Mouse (Mus musculus) hematopoietic stem cell, adult 5-6 weeks (primary cell): ENCODE measurements around the gene Ryr3. TPM values are rescaled to one million over a fixed set of nuclear protein-coding genes. Genes with fewer than 3 reads are reported as not detected.

Experiments used
- ATAC-seq, 2 experiments: fragments of 125-278 bp in 1 of 2; replicated peaks in 1 of 2; 2 replicates each; pipeline ENCODE4 v1.8.0; 2016 to 2017; ENCODE audit warnings: inconsistent platforms in 2 of 2, mild to moderate bottlenecking in 2 of 2, moderate number of reproducible peaks in 2 of 2, low read depth in 1 of 2, moderate TSS enrichment in 1 of 2; ENCODE audit not compliant: low FRiP score in 2 of 2, poor library complexity in 2 of 2, severe bottlenecking in 2 of 2, insufficient read depth in 1 of 2, low TSS enrichment in 1 of 2
- total RNA-seq: library from RNA; stranded (forward); fragments of 172-1452, 232-1000 nt; gene quantifications from 2 replicates; pipeline ENCODE4 v1.2.3, GENCODE M21; 2017

The Ryr3 gene
- total RNA-seq, 1 experiment from 2014 or later: not detected

DNA sequence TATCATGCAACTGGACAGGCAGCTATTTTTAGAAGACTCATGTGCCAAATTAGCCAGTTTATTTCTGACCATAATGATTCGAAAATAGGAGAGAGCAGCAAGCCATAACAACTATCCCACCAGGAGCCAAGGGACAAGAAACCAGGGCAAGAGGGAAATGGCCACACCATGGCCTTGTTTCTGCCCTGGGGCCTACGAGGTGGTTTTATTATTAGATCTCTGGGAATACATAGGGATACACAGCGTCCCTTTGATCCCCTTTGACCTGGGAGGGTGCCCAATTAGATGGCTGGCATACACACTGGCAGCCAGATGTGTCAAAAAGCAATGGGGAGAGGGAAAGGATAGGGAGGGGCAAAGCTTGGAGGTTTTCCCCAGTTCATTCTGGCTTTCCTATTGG is 563.1 kb downstream of the Ryr3 start:
- no peak for ATAC-seq

DNA sequence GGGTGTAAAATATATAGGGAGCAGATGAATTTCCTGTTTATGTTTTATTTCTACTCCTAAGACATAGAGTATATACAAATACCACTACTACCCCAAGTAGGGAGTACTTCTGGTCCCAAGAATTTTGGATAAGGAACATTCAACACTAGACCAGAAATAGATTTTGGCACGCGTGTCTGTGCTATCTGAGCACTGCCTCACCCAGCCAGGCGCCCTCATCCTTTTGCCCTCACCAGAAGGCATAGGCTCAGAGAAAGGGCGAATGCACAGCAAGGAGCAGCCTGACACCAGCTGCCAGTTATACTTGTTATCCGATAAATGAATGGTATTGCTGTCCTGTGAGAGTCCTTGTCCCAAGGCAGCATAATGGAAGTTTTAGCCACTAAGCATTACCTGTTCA is 579.7 kb downstream of the Ryr3 start:
- no peak for ATAC-seq

DNA sequence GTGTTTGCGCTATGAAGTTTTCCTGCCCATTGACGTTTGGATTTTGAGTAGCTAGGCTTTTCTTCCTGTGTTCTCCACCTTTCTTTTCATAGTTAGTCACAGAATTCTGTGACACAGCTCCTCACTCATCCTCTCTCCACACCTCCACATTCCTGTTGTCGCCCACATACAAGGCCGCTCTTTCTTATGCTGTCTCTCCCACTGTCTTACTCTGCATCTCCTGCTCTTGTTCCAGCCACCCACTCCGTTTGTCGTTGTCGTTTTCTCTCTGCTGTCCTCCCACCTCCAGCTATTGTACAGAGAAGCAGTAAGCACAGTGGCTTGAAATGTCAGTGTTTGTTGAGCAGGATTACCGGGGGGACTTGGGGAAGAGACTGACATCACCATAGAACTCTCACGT is 584.4 kb downstream of the Ryr3 start:
- ATAC-seq: no peak

DNA sequence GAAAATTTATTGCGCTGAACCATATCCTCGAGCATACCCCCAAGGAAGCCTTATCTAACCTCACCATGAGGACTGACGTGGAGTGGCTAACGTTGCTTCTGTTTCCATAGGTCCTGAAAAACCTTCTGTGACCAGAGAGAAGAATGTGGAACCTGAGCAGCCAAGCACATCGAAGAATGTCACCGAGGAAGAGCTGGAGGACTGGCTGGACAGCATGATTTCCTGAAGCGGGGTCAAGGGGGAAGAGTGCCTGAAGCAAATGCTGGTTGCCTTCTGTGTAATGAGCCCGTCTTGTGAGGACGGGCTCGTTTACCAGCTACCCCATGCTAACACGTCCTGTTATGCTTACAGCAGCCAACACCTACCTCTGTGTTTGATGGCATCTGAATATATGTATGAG is 586.2 kb downstream of the Ryr3 start:
- no peak for ATAC-seq

DNA sequence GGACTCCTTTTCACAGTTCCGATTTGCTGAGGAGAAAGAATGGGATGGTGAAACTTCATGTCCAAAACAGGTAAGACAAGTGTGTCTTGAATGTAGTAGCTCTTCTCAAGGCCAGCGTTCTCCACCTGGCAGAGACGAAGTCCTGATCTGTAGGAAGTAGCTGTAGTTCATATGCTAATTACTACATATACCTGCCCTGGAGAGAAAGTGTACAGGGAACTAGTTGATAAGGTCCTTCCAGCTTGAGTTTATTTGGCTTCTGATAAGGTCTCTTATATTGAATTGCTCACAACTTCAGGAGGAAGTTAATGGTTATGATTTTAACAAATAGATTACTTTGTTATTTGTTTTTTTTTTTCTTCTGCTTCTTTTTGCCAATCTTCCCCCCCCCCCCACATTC is 591.7 kb downstream of the Ryr3 start:
- ATAC-seq: no peak

DNA sequence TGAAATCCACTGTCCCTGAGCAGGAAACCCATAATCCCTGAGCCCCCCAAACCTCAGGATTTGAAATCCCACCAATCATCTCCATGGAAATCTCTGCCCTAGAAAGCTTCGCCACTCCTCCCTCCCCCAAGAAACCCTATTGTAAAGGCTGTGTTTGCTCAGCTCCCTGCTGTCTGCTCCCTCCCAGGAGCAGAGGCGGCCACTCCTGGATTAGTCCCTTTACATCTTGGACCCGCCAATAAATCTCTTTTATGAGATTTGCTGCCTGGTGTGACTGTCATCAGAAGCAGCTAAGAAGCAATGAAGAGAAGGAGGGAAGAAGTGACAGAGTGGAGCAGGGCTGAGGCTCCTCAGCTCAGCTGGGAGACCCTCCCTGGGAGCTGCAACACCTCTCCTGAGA is 599.7 kb downstream of the Ryr3 start:
- ATAC-seq: no peak

DNA sequence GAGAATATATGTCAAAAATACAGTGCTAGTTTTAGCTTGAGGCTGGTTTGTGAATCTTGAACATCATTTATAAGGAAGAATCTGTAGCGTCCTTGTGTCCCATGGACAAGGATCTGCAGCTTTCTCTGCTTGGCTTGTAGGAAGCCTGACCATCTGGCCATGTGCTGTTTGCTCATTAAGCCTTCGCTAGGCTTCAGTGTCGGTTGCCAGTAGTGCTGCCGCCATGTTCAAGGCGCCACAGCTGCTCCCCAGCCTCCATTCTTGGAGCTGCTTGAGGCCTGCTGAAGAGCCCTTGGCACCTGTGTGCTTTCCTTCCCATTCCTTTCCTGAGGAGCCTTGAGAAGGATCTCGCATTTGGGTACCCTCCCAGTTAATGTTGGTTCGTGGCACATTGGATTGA is 602.5 kb downstream of the Ryr3 start:
- no peak for ATAC-seq

DNA sequence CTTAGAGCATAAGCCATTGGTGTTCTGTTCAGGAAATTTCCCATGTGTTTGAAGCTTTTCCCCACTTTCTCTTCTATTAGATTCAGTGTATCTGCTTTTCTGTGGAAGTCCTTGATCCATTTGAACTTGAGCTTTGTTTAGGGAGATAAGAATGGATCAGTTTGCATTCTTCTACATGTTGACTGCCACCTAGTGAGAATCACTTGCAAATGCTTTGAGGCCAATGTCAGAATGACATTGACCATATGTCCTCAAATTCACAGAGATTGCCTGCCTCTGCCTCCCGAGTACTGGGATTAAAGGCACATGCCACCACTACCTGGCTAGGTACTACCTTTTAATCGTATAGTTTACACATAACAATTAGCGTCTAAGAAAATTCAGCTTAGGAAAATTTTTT is 604.3 kb downstream of the Ryr3 start:
- no peak for ATAC-seq

DNA sequence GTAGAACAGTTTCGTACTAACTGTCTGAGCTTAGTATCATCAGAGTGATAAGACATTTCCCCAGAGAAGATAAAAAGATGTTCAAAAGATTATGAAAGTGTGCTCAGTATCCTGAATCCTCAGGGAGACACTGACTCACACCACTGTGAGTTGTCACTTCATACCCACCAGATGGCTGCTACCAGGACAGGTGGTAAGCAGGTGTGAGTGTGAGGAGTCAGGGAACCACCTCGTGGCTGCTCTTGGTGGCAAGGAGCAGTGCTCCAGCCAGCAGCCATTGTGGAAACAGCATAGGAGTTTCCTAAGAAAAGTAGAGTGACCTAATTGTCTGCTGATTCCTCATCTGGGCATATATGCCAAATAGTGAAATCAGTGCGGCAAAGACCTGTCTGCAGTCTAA is 610.4 kb downstream of the Ryr3 start:
- no peak for ATAC-seq

DNA sequence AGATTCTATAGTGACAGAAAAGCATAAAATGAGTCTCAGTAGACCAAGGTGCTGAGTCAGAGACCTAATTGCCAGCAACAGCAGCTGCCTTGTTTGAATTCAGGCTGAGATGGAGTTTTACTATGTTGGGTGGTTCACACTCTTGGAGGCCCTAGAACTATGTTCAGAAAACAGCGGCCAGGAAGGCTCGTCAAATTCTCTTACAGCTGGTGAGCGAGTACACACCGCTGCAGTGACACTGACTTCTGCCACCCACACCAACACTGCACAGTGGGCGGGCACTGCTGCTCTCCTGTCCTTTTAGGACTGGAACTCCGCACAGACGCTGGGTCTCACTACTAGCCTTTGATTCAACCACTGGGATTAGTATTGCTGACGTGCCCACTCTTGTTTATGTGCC is 614.4 kb downstream of the Ryr3 start:
- no peak for ATAC-seq

DNA sequence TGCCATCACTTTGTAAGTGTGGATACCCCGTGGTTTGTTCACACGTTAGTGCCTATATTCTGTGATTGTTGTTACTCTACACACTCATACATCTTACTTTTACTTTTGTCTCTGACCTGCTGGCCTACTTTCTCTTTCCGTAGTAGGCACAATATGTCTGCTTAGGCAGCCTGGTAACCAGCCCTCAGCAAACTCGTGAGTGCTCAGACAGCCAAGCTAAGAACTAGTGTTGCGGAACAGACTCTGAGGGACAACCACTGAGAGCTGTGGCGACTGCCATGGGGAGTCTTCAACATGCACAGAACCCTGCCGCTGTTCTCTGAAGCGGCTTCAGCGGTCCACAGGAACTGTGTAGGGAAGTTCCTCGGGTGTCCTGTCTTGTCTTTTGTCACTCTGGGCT is 616.7 kb downstream of the Ryr3 start:
- no peak for ATAC-seq

DNA sequence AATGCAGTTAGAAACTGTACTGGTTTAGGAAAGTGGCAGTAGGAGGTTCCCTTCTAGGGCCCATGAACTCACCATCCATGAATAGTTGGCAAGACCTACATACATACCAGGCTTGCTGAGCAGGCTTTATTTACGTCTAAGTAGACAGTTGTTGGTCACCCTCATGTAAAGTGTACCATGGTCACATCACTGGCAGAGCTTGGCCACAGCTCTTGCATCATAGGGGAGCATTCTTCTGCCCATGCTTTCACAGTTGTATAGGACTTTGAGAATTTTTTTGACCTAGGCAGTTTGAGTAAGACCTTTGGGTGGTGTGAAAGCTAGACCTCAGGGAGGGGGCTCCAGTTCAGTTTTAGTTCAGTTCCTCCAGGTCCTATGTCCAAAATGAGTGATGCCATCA is 619.8 kb downstream of the Ryr3 start:
- no peak for ATAC-seq

DNA sequence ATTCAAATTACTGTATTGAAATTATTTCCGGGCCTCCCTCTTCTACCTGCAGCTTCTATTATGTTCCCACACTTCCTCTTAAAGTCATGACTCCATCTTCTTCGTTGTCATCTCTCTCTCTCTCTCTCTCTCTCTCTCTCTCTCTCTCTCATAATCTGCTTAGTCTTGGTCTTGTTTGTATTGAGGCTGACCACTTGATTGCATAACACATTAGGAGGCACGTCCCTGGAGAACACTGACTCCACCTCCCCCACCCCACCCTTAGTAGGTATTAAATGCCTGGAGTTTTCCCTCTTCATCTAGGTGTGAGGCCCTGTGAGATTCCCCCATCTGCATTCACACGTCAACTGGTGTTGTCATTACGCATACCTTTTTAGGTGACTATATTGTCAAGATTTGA is 620.5 kb downstream of the Ryr3 start:
- no peak for ATAC-seq

DNA sequence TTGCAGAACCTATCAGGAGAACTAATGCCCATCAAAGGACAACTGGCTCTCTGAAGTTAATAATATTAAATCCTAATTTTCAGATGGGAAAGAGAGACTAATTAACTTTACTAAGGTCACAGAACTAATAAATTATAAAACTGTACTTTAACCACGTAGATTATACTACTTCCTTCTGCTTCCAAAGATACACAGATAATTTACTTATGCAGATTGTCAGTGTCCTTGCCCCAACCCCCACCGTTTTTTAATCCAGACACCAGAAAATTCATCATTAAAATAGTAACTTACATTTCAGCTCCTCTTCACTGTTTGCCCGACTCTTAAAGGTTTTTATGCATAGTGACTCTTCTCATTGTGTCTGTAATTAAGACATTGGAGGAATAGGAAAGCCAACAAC is 621.1 kb downstream of the Ryr3 start:
- ATAC-seq: no peak

DNA sequence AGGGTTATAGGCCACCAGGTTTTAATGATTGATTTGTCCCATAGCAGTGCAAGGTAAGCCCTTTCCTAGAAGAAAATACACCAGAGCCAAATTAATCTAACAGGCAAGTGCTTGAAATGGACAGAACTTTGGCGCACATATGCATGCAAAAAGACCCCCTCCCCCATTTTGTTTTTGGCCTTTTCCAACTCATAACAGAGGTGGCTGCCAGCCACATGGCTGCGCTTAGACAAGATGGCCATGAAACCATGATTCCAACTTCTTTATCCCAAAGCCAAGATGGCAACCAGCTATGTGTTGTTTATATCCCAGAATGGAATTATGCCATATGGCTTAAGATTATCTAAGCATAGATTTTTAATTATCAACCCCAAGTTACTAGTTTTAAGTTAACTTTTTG is 623.1 kb downstream of the Ryr3 start:
- no peak for ATAC-seq

DNA sequence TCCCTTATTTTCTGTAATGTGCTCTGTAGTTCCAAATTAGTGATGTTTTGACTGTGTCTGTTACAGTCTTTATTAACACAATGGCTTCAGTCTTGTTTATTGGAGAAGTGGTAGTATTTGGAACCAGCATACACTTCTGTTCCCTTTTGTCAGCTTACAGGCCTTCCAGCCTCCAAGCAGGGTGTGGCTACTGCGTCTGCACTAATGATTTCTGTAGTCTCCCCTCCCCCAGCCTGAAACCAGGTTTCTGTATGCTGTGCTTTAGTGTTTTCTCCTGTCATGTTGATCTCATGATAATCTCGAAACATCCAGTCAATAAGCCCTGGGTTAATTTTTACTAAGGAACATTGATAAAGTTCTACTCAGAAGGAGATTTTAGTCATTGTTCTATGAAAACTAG is 623.6 kb downstream of the Ryr3 start:
- no peak for ATAC-seq

DNA sequence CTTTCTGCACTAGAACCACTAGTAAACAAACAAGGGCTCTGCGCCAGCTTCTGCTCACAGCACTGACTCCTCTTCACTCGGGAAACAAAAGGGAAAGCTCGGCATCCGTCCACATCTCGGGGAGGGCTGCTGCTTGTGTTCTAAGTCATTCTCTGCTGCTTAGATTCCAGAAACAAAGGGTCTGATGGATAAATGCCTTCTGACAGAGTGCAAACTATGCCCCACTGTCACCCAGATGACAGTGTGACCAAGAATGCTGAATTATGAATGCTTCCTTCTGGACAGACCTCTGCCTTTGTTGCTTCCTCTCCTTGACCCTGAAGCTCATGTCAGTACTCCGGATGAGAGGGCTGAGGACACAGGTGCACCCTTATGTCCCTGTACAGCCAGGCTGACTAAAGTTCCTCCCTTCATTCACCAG is 625.4 kb downstream of the Ryr3 start:
- no peak for ATAC-seq

DNA sequence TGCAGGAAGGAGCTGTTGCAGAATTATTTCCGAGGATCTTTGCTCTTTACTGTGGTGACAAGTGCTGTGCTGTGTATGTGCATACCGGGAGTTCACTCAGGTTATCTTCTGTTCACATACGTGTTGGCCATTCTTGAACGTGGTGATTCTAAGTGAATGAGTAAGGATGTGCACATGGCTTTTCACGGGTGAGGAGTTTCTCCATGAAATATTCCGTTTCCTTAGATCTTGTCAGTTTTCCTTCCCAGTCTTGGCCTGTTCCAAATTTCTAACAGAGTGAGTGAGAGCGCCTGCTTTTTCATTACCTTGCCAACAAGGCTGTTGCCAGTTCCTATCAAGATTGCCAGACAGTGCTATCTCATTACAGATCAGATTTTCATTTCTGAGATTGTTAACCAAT is 625.9 kb downstream of the Ryr3 start:
- no peak for ATAC-seq
